Mouse (Mus musculus) 3134 (cell line): ENCODE data around the gene Pkp1.

Experiments
- DNase-seq: peaks from one replicate; pipeline ENCODE4 v3.0.0-alpha.2; 2011; ENCODE audit warnings: low spot score; ENCODE audit not compliant: insufficient read length; ENCODE audit errors: extremely low read depth

The Pkp1 gene

DNA sequence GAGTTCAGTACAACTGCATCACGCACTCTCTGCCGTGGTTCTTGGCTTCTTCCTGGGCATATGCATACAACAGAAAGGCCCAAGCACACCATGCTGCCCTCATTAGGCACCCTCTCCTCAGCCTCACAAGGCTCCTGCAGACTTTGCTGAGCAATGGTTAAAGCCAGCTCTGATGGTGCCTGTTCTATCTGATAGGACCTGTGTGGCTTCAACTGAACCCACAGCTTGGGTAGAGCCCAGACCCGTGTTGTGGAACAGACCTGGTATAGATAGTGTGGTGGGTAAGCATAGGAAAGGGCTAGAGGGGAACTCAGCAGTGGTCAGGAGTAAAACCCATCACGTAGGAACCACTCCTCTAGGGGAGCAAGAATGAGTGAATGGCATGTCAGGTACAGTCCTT, 5.3 kb downstream of the Pkp1 start:
- DNase-seq, result no peak

DNA sequence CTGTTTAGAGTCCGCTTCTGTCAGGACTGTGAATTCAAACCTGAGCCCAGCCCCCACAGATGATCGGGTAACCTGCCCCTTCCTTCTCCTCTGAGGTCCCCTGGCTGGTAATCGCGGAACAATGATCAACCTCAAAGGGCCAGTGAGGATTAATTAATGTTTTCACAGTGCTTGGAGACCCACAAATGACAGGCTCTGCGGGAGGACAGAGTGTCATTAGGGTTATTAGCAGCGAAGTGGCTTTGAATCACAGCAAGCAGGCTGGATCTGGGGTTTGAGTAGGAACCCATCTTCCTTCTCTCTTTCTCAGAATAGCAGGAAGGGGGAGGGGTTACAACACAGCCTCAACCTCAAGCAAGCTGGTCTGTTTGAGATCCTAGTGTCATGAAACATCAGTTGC, 9.6 kb downstream of the Pkp1 start:
- DNase-seq, result no peak

DNA sequence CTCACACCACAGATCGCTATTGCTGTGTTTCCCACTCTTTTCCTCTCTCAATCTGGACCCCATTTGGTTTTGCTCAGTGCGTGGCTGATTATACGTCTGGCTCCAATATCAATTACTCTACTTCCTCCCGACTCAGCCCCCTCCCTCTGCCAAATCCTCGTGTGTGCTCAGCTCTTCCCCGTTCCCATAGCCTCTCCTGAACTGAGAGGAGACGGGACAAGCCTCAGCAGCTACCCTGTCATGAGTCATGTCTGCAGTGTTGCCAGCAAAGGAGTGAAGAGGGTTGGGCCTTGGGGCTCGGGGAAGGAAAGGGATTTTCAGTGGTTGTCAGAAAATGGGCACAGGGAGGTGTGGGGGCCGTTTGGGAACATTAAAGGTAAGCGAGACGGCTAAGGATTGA, 12.3 kb downstream of the Pkp1 start:
- DNase-seq, result peak; percentile 59

DNA sequence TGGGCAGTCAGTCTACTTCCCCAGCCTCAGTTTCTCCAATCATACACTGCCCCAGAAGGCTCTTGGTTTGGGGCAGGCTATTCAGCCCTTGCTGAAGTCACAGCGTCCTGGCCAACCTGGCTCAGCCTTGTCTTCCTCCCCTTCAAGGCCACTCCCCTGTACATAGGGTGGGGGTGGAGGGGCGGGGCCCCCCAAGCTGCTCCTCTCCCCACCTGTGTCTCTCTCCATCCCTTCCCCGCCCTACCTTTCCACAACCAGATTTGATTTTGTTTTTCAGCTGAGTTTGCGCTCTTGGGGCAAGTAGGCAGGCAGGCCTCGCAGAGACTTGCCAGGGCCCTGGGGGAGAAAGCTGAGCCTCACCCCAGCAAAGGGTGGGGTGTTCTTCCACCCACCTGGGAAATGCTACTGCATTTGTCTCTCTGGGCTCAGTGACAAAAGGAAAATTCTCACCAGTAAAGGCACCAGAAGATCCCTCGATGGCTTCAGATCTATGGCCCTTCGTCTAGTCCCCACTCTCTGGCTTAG, 19.0 kb downstream of the Pkp1 start:
- DNase-seq, result no peak

DNA sequence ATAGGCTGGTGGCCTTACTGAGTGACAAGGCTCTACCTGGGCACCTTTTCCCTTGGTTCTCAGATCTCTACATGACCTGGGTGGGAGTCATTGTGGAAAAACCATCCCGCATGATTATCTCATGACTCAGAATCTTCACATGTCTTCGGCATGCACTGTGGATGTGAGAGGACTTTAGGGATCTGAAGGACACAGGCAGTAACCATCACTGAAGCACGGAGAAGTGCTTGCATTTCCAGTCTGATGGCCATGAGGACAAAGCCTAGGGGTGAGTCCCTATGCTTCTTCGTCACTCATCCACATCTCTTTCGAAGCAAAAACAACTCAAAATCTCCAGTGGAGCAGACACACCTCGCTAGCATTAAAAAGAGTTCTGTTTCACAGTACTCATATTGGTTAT, 19.7 kb downstream of the Pkp1 start:
- DNase-seq, result no peak

DNA sequence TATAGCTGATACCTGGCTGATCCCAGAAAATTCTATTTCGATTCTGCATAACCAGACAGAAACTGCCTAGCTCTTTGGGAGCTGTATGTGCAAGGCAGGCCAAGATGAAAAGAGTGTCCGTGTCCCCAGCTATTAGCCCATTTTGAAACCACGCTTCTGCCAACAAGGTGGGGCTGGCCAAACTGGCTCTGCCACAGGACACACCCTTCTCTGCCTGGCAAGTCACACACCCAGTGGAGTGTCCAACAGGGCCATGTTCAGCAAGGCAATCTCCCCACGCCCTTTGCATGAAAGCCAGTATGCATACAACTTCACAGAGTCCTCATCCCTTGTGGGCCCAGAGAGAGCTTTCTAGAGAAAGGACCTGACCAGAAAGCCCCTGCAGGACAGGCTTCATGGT, 23.6 kb downstream of the Pkp1 start:
- DNase-seq, result no peak

DNA sequence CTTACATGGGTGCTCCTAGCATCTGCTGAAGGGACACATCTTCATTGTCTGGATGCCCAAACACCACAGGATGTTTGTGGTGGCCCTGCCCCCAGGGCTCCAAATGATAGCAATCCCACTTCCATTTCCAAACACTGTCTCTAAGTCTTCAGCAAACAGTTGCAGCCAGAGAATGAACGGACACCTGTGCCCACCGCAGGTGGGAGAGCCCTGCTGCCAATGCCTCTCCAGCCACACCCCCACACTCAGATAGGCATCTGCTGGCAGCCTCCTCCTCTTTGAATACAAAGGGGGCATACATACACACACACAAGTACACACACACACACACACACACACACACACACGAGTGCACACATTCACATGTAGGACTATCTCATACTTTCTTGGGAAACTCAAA, 25.6 kb downstream of the Pkp1 start:
- DNase-seq, result no peak

DNA sequence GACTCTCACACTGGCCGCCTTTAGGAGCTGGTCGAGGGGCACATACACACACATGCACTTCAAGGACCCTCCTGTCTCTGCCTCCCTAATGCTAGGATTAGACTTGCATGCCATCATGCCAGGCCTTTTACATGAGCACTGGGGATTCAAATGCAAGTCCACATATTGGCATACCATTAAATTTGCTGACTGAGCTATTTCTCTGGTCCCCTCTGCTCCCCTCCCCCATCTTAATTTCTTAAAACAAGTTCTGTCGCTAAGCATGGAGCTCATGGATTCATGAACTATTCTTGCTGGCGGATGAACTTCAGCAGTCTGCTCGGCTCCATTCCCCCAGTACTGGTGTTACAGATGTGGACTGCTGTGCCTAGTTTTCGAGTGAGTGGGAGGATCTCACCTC, 26.2 kb downstream of the Pkp1 start:
- no peak for DNase-seq

DNA sequence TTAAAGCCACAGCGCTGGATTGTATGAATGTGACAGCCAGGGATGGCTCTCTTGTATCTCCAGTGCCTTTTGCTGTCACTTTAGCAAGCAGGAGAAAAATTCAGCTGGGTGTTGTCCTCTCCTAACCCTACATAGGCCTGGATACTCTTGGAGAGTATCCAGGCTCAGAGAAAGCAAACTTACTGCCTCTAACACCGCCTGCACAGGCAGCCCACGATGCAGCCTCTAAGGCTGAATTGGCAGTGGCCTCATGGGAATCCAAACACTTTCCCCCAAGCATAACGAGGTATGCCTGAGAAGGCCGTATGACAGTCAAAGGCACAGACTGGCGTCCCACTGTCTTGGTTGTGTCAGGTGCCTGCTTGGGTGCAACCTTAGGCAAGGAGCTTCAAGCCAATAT, 26.8 kb downstream of the Pkp1 start:
- no peak for DNase-seq

DNA sequence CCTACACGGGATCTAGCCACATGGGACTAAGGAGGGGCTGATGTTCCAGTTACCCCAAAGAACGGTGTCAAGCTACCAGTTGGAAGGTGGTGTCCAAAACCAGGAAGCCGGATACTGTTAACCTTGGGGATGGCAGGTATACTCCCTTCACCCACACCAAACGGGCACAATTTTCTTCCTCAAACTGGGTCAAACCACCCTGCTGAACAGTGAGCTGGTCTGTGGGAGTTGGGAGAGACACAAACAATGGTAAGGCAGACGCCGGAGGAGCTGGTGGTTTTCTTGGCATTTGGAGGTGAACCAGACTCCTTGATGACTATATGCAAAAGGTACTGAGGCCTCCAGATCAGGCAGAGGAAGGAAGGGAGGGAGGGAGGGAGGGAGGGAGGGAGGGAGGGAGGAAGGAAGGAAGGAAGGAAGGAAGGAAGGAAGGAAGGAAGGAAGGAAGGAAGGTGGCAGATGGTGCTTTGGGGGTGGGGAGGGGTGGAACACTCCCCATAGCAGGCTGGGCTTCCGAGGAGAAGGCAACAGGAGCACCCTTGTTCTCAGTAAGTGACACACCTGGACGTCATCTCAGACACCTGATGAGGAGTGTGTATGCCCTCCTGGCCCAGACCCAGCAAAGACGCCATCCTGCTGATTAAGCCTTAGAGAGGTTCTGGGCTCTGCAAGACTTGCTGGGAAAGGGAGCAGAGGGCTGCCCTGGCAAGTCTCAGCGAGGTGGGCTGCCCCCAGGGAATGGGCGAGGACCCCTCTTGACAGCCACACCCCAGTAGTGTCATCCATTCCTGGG, 27.4 kb downstream of the Pkp1 start:
- DNase-seq, result no peak

DNA sequence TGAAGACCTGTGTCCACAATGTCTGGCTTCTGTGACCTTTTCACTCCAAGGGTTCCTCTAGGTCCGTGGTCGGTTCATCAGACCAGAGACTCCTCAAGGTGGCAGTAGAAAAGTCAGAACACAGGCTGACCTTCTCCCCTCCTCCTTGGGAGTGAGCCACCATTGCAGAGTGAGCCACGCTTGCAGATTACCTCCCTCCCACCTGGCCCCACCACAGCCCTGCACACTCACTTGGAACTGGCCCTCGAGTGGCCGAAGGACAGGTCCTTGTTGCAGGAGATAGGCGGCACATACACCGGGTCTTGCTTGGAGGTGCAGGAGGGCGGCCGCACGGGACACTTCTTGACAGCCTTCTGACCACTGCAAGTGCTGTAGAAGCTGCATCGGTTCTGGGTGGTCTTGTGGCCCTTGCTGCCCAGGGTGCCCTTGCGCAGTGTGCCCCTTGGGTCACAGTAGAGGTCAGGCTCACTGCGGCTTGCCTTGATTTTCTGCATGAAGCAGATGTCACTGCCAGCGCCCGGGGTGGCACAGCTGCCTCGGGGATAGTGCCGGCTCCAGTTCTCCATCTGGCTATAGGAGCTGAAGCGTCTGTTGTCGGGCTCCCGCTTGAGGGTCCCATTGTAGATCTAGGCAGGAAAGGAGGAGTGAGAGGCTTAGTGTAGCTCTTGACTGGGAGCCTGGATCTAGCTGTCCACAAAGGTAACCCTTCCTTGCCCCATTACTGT, 29.4 kb downstream of the Pkp1 start:
- DNase-seq, result no peak

DNA sequence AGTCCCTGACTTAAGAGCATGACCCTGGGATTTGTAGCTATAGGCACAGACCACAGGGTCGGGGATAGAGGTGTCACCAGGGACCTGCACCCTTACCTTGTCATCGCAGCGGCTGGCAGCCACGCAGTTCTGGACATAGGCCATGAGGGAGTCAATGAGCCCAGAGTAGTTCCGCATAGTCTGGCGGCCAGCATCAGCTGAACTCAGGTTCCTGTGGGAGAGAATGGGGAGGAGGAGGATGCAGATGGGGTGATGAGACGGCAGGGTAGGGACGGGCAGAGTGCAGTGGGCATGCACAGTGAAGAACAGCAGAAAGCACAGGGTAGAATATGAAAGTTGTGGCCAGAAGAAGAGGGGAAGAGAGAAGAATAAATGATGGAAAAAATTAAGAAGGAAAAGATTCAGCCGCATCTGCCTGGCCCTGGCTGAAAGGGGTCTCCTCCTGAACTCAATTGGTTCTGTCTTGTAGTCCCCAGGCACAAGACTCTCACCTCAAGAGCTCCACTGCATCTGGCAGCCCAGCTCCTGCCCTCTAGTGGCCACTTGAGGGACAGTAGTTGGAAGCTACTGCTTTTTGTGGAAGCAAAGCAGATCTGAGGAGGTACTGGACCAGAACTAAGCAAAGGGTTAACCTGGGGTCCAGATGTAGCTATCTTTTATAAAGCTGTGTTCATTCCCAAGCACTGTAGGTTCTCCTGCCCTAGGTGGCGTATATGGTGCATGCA, 36.5 kb downstream of the Pkp1 start:
- peak; percentile 47 for DNase-seq

DNA sequence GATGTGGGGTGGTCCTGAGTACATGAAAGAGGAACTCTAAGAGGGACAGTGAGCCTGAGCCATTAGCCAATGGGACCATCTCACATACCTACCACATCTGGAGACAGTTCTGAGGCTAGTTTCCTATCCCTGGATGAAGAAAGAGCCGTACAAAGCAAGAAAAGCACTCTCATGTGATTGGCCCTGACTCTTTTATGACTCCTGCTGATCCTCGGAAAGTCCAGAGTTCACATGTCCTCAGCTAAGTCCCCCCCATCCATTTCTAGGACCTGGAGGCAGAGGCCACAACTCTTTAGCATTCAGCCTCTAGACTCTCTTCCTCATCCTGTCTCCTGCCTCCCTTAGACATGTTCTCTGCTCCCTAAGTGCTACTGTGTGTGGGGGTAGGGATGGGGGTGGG, 41.8 kb downstream of the Pkp1 start:
- no peak for DNase-seq

DNA sequence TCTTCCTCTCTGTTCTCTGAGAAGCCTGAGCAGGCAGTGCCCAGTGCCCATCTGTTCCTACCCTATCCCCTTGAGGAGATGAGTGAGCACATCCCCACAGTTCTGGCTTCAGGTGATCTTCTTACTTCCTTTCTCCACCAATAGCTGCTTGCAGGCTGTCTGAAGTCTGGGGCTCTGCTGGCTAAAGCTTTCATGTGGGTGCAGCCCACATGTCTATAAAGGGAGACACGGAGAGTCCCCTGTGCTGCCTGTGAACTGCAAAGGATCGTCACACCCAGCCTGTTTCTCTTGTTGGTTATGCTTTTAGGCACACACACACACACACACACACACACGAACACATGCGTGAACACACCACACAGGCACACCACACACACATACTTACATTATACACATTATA, 46.0 kb downstream of the Pkp1 start:
- no peak for DNase-seq

DNA sequence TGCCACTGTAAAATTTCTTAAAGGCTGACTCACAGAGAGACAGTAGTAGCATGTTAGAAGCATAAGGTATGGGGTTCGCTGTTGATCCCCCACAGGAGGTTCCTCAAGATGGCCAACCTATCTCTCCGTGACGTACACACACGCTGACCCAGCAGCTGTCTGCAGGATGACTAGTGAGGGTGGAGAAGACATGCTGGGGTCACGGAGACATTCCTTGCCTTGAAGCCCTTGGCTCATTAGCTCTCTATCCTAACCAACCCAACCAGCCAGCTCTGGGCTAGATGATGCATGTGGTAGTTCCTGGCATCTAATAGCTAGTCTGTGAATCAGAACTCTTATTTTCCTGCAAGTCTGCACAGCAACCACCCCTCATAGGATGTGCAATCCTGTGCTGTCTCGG, 50.4 kb downstream of the Pkp1 start:
- no peak for DNase-seq

DNA sequence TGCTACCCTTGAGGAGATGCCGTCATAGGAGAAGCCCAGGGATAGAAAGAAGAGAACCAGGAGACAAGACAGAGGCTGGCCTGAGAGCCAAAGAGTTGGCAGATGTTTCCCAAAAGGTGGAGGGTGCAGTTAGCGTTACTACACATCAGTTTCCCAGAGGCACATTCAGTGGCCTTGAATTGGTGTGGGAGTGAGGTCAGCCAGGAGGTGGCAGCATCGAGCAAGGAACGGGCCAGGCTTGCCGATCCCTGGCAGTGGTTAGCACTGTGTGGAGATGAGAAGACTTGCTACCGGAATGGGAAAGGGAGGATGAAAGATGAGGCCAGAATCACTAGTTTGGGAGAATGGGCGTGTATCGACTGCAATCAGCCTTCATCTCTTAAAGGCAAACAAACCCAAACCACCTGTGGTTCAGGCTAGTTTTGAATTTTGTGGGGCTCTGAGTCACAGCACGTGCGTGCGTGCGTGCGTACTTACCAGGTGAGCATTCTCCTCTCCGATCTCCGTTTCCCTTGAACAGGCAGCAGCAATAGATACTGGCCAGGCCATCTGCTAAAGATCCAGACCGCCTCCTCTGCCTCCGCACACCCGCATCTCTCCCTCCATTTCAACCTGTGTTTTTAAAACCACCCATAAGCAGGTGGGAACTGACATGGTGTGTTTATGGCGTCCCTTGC, 53.4 kb downstream of the Pkp1 start:
- peak; percentile 75 for DNase-seq

DNA sequence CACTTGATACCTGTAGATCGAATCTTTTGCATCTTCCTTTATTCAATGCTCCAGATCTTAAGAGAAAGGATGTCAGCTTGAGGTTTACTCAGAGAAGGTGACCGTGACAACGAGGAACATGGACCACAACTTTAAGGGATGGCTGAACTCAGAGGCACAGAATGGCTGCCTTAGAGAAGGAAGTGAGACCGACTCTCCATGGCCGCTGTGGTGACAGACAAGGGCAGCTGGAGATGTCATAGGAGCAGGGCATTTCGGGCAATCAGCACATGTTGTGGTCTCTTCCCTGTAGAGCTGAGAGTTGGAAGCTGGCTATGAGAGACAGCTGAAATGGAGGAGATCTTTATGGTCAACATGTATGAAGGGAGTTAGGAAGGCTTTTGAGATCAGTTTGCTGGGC, 54.2 kb downstream of the Pkp1 start:
- no peak for DNase-seq

DNA sequence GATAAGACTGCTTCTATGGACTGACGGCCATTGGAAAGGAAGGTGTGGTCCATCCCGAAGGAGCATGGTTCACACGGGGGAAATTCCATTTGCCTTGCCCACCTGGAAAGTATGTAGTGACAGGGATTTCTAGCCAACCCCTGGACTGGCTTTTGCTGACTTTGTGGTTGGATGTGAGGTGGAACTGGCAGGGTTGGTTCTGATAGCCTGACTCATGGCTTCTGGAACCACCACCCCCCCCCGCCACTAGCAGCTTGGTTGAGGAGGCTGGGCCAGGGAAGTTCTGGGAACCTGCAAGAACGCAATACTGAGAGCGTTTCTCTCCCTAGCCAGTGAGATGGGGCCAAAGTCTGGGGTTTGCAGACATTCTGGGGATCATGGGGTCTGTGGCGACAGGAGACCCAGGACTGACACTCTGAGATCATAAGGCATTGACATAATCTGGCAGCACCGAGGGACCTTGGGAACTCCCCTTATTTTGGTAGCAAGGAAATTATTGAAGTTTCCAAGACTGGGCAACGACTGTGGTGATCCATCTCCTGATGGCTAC, 55.1 kb downstream of the Pkp1 start:
- DNase-seq, result peak; percentile 69

DNA sequence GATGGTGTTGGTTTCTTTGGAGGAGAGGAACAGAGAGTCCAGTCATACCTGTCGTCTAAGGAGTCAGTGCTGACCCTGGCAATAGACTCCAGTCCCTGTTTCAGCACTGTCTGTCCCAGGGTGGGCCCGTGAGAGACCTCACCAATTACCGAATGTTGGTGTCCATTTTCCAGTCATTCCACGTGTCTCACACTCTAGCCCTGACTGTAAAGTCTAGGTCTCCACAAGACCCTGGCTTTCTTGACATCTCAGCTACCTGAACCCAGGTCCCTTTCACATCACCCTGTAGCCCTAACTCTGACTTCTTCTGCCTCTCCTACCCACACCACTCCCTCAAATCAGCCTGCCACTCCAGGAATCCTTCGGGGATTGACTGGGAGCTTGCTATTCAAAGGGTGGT, 56.4 kb downstream of the Pkp1 start:
- no peak for DNase-seq

DNA sequence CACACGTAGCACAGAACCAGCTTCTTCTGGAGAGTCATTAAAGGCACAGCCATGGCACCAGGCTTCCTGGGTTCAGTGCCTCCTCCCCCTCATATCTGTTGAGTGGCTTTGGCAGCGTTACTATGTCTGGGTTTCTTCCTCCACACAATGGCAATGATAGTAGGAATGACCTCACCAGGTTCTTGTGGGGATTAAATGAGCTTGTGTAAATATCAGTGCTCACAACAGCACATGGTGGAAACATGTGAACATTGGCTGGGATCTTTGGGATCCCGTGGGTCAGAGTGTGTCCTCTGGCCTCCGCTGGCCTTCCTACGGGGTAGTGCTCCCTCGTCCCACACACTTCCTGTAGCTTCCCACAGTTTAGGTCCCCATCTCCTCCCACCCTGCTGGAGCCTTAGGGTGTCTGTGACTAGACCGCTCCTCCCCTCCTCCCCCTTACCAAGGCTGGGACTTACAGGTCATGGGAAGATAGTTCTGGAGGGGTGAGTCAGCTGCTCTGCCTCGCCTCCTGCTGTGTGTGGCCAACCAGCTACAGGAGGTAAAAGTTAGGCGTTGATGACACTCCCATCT, 56.9 kb downstream of the Pkp1 start:
- peak; percentile 86 for DNase-seq
